Mouse (Mus musculus) spleen, adult 18-20 months (tissue): ENCODE results near the gene Oosp3.
A peak's percentile ranks its signal among the peaks of the same experiment; 100 is the strongest.

Experiments used
- DNase-seq, 2 experiments: peaks; one replicate each; pipeline ENCODE4 v3.0.0; 2022; ENCODE audit warnings: mixed read lengths in 2 of 2

The Oosp3 gene

GRCm38 (mm10) chr19:11696755-11697154 is at the start of gene Oosp3:
TSS of gene Oosp3 (plus strand) at chr19:11697055.
- DNase-seq: no peak

GRCm38 (mm10) chr19:11649564-11649963 is 47.3 kb upstream of the Oosp3 start:
- no peak for DNase-seq

GRCm38 (mm10) chr19:11659142-11659541 is 37.7 kb upstream of the Oosp3 start:
- no peak for DNase-seq

GRCm38 (mm10) chr19:11660459-11660858 is 36.4 kb upstream of the Oosp3 start, which contains the start of gene Oosp2:
TSS of gene Oosp2 (minus strand) at chr19:11660559.
- DNase-seq: no peak

- DNase-seq: no peak
Observed at GRCm38 (mm10) chr19:11661562-11661961, 35.3 kb upstream of the Oosp3 start.

GRCm38 (mm10) chr19:11690839-11691238 is 6.0 kb upstream of the Oosp3 start, which contains the start of gene Oosp1:
TSS of gene Oosp1 (minus strand) at chr19:11691150.
- peak in 1 of 2 experiments; percentile 9 for DNase-seq

GRCm38 (mm10) chr19:11691454-11691853 is 5.4 kb upstream of the Oosp3 start:
- no peak for DNase-seq

GRCm38 (mm10) chr19:11698342-11698741 is 1.5 kb downstream of the Oosp3 start:
- no peak for DNase-seq

GRCm38 (mm10) chr19:11712451-11712850 is 15.6 kb downstream of the Oosp3 start:
- no peak for DNase-seq

- no peak for DNase-seq
Observed at GRCm38 (mm10) chr19:11720071-11720470, 23.2 kb downstream of the Oosp3 start.

GRCm38 (mm10) chr19:11723870-11724269 is 27.0 kb downstream of the Oosp3 start:
- no peak for DNase-seq

GRCm38 (mm10) chr19:11724275-11724674 is 27.4 kb downstream of the Oosp3 start:
- DNase-seq: no peak

- no peak for DNase-seq
Observed at GRCm38 (mm10) chr19:11725915-11726314, 29.1 kb downstream of the Oosp3 start.

GRCm38 (mm10) chr19:11727304-11727703 is 30.4 kb downstream of the Oosp3 start:
- no peak for DNase-seq

- DNase-seq: no peak
Observed at GRCm38 (mm10) chr19:11730278-11730677, 33.4 kb downstream of the Oosp3 start.

GRCm38 (mm10) chr19:11736455-11736854 is 39.6 kb downstream of the Oosp3 start:
- DNase-seq: no peak

- DNase-seq: no peak
Observed at GRCm38 (mm10) chr19:11745680-11746079, 48.8 kb downstream of the Oosp3 start.

GRCm38 (mm10) chr19:11747298-11747697 is 50.4 kb downstream of the Oosp3 start, which contains the start of gene Gif:
TSS of gene Gif (plus strand) at chr19:11747554.
- DNase-seq: no peak
